Mouse (Mus musculus) left cerebral cortex, adult 8-10 months (tissue): Measurements from ENCODE around the gene Smarca4. TPM values are rescaled to one million over a fixed set of nuclear protein-coding genes. Genes with fewer than 3 reads are reported as not detected.
A peak's percentile ranks its signal among the peaks of the same experiment; 100 is the strongest.
"Not testable (repeated sequence)": the region's sequence is repeated elsewhere in the genome, so short reads cannot be mapped to it uniquely, and the experiment has no call there.

Experiments
- DNase-seq, 2 experiments: peaks; one replicate each; pipeline ENCODE4 v3.0.0; 2022; ENCODE audit warnings: low spot score in 2 of 2
- total RNA-seq, 4 experiments: library from RNA; stranded (reverse); gene quantifications; 2 replicates each; pipeline ENCODE4 v1.2.4; 2022

The Smarca4 gene
- total RNA-seq, 4 experiments from 2014 or later = 96.5 to 103 (median 99.6) TPM

DNA sequence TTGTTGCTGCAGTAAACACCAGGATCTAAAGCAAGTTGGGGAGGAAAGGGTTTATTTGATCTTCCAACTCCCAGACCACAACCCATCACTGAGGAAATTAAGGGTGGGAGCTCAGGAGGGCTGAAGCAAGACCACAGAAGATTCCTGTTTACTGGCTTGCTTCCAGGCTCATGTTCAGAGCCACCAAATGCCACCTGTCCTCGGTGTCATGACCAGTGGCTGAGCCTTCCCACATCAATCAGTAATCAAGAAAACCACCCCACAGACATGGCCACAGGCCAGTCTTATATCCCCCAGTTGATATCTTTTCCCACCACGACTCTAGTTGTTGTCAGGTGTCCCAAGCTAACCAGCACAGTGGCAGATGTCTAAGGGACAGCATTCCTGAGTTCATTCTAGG lies 37.3 kb downstream of the Smarca4 start:
- no peak for DNase-seq

DNA sequence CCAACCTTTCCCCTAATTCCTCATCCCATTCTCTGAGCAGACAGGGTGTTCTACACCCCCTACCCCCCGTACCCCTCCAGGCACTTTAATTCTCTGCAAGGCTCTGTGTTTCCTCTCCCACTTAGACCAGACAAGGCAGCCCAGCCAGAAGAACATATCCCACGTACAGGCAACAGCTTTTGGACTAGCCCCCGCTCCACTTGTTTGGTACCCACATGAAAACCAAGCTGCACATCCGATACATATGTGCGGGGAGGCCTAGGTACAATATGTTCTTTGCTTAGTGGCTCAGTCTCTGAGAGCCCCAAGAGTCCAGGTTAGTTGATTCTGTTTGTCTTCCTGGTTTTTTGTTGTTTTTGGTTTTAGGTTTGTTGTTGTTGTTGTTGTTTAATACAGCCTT lies 46.1 kb downstream of the Smarca4 start:
- no peak for DNase-seq

DNA sequence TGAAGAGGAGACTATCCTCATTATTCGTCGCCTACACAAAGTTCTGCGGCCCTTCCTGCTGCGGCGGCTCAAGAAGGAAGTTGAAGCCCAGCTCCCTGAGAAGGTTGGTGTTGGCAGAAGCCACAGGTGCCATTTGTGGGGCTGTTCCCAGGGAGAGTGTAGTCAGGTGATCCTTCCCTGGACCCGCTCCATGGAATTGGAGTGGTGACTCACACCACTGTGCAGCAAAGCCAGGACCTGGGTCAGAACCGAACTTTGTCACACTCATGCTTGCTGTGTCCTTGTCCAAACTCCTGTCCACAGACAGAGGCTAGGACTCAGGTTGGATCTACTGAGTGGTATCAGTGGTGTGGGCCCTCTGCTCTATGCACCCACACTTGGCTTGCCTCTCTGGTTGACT lies 53.0 kb downstream of the Smarca4 start:
- no peak for DNase-seq

DNA sequence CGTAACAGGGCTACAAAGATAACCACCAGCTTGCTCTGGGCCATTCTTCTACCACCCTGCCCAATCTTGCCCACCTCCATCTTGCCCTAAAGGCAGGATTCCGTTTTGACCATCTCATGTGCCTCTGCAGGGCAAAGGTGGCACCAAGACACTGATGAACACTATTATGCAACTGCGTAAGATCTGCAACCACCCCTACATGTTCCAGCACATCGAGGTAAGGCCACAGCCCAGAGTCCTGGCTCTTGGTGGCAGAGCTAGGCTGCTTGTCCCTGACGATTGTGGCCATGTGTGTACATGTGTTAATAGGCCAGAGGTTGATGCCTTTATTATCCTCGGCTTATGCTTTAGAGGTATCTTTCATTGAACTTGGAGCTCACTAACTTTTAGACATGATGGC lies 54.4 kb downstream of the Smarca4 start:
- no peak for DNase-seq

DNA sequence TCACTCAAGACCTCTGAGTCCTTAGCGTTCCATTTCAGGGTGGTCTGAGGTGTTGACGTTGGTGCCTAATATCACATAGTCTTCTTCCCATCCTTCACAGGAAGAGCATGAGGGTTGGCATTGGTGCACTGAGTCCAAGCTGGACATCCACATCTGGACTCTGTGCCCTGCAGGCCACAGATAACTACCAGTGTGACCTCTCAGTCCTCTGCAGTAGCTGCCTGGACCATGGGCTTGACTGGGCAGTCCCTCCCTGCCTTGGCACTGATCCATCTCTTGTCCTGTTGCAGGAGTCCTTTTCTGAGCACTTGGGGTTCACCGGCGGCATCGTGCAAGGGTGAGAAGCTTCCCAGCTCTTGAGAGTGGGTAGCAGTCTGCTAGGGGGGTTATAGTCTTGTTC lies 55.8 kb downstream of the Smarca4 start:
- DNase-seq = no peak

DNA sequence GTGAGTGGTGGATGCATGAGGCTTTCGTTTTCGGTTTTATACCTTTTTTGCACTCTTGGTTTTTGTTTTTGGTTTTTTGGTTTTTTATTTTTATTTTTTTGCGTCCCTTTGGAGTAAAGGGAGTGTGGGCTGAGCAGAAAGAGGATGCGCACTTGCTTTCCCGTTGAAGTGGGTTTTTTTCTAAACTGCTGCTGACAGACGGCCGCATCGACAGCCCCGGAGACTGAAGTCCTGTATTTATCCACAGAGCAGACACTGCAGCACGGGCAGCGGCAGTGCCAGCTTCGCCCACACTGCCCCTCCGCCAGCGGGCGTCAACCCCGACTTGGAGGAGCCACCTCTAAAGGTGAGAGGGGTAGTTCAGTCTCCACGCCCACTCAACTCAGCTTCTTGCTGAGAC lies 61.7 kb downstream of the Smarca4 start:
- no peak for DNase-seq

DNA sequence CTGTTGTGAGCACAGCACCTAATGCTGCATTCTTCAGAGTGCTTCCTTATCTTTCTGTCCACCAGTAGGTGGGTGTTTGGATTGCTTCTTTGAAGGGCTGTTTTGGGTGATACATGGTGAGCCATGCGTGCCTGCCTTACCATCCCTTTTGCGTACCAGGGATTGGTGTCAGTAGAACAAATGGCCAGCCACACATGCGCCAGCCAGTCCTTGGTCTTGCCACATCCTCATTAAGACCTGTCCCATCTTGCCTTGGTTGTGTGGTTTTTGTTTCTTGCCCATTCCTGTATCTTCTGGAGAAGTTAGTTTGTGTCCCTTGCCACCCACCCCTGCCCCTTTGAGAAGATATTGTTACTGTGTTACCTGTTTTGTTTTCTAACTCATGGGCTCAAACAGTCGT lies 64.5 kb downstream of the Smarca4 start:
- no peak for DNase-seq

DNA sequence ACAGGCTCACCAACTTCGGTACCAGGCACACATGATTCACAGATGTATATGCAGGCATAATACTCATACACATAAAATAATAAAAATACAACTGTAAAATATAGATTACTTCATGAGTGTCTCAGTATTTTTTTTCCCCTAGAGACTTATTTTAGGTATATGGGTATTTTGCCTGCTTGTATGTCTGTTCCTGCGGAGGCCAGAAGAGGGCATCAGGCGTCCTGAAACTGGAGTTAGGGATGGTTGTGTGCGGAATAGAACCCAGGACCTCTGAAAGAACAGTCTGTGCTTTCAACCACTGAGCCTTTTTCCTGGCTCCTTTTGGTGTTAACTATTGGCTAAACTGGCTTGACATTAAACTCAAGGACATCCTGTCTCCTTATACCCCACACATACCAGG lies 66.9 kb downstream of the Smarca4 start:
- DNase-seq = no peak

DNA sequence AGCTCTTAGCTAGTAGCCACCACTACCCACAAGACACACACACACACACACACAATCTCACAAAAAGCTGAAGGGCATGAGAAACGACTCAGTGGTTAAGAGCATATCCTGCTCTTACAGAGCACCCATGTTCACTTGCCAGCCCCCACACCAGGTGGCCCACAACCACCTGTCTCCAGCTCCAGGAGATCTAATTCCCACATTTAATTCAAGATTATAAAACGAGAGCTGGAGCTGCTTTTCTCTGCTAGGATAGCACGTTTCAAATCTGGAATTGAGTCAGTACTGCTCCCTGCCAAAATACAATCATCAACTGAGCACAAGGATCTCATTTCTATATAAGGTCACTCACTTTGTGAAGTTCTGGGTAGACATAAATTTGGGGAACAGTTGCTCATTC lies 67.9 kb downstream of the Smarca4 start:
- peak in 1 of 2 experiments; percentile 50 for DNase-seq

DNA sequence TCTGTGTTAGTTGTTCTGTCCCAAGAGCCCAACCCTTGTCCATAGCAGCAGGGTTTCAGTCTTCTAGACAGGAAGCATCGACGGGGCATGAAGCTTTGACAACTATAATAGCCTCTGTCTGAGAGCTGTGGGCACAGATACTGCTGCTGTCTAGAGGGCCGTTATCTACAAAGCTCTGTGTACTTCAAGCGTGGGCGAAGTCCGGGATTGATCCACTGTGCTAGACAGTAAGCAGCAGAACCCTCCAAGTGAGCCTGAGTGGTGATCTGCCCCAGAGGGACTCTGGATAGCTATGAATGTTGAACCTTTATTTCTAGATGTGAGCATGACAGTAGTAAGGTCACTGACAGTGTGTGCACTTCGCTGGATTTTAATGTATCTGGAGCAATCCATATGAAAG lies 72.6 kb downstream of the Smarca4 start:
- DNase-seq = no peak

DNA sequence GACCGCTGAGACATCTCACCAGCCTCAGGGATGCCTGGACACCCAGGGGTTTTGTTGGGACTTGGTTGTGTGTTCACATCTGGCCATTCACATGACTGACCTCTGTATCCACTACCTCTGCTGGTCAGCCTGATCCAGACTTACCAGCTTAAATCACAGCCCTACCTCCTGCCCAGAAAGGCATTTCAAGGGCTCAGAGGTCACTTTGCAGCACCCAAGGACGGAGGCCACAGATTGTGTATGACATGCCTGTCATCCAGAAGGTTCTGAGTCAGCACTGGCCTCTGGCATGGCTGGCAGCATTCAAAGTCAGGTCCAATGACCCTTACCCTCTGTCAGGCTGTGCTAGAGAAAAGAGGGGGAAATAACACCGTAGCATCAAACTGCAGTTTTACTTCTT lies 74.1 kb downstream of the Smarca4 start:
- DNase-seq = no peak

DNA sequence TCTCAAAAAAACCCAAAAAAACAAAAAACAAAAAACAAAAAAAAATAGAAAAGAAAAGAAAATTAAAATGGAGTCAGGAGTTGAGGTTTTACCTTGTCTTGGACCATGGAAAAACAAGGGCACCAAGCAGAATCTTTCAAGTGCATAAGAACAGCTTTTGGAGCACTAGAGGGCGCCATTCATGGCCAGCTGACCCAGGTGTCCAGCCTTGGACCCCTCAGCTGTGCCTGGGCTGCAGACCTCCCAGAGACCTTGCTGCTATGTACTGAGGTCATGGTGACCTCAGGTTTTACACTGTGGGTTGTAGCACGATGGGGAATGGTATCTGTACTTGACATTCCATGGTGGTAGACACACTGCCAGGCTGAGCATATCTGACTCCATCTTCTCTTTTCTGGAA lies 75.9 kb downstream of the Smarca4 start:
- no peak for DNase-seq

DNA sequence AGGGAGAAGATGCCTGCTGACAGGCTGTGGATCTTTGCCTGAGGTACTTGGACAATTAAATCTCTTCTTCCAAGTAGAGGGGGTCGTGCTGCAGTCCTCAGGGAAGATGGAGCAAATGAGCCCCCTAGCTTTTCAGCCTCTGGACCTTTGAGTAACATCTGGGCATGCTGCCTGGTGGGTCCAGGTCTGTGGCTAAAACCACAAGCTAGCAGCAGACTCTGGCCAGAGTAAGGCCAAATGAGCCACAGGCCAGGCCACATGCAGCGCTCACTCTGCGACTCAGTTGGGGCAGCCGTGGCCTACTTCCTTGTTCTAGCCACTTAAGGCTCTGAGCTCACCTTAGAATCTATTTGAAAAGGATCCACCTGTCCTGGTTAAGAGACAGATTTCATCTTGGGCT lies 76.5 kb downstream of the Smarca4 start:
- no peak for DNase-seq

DNA sequence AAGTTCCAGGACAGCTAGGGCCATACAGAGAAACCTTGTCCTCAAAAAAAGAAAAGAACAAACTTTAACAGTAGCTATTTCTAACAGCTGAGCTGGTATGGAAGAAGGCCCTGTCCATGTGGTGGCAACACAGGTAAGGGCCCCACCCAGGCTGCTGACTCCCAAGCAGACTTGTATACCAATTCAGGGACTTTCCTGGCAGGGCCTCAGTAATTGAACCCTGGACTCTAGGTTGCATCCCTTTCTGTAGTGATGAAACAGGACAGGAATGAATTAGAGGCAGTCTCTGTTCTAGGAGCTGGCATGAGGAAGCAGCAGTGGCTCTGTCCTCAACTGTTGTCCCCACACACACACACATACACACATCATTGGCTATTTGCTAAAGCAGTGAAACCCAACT lies 78.1 kb downstream of the Smarca4 start:
- DNase-seq = no peak

DNA sequence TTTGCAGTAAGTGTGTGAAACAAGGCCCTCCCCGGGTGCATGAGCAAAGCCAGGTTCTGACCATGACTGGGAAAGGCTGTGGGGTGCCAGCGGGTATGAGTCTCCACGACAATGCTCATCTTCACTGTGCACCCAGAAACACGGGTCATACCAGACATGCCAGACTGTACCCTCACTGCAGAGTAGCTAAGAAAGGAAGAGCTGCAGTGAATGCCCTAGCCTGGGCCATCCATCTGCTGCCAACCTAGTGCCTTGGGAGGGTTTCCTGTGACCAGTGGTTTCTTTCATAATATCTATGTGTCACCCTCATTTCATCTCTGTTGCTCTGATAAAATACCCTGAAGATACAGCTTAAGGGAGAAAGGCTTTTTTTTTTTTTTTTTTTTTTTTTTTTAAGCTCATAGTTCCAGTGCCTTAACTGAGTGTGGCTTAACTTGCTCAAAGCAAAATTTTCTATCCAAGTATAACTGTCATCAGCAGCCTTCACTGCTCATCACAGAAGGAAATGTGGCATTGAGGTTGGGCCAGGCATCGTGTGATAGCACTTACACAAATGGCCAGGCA lies 79.3 kb downstream of the Smarca4 start:
- no peak for DNase-seq

DNA sequence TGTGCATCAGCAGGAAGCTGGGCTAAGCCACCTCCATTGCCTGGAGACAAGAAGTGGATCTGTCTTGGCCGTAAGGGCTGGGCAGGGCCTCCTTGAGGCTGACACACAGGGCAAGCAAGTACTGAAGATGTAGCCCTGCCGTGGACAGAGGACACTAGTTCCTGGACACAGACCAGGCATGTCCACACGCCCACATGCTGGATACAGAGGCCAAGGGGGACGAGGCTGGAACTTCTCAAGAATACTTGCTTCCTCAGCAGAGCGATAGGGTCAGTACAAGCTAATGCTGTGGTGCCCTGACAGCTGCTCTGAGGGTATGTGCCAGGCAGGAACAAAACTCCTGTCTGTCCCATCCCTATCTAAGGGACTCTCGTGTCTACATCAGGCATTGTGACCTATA lies 81.2 kb downstream of the Smarca4 start:
- DNase-seq = no peak

DNA sequence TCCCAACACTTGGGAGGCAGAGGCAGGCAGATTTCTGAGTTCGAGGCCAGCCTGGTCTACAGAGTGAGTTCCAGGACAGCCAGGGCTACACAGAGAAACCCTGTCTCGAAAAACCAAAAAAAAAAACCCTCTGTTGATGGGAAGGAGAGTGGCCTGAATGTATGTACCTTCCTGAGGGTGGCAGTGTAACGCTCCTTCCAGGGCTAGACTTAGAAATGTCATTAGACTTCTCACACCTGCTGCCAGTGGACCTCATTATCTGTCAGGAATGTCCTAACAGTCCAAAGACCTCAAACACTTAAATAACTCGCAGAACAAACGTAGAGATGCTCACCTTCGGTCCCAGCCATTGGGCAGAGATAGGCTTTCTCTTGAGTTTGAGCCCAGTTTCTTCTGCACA lies 83.3 kb downstream of the Smarca4 start:
- DNase-seq = not testable (repeated sequence)

DNA sequence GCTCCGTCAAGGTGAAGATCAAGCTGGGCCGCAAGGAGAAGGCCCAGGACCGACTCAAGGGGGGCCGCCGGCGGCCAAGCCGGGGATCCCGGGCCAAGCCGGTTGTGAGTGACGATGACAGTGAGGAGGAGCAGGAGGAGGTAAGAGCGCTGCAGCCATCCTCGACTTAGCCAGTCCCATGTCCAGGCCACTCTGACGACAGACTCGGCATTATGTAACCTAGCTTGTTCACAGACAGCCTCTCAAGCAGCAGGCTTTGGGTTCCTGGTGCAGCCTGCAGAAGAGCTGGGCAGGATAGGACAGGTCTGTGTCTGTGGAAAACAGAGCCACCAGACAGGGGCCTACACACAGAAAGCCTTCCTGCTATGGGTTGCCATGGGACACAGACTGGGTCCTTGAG lies 85.1 kb downstream of the Smarca4 start:
- peak in 1 of 2 experiments; percentile 45 for DNase-seq

DNA sequence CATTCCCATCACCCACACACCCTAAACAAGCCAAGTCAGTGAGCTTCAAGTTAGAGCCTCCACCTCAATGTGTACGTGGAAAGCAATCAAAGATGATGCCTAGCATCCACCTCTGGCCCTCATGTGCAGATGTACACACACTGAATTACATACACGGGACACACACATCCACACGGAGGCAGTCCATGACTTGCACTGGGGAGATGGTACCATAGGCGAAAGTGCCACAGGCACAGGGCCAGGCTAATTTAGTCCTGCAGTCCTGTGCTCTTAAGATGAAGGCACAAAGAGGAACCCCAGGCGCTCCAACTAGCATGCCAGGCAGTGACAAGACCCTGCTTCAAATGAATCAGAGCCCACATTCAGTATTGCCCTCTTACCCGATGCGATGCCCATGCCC lies 87.5 kb downstream of the Smarca4 start:
- DNase-seq = no peak

DNA sequence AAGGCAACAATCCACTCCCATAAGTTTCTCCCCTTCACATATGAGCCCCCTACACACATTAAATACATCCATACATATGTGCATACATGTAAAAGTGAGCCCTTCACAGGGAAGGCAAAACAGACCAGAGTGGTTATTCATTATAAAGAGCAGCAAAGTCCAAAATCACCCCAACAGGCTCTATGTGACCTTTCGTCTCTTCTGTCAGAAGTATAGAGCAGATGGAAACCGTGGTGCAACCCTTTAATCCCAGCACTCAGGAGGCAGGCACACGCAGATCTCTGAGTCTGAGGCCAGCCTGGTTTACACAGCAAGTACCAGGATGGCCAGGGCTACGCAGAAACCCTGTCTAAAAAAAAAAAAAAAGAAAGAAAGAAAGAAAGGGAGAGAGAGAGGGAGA lies 90.1 kb downstream of the Smarca4 start:
- DNase-seq = no peak

DNA sequence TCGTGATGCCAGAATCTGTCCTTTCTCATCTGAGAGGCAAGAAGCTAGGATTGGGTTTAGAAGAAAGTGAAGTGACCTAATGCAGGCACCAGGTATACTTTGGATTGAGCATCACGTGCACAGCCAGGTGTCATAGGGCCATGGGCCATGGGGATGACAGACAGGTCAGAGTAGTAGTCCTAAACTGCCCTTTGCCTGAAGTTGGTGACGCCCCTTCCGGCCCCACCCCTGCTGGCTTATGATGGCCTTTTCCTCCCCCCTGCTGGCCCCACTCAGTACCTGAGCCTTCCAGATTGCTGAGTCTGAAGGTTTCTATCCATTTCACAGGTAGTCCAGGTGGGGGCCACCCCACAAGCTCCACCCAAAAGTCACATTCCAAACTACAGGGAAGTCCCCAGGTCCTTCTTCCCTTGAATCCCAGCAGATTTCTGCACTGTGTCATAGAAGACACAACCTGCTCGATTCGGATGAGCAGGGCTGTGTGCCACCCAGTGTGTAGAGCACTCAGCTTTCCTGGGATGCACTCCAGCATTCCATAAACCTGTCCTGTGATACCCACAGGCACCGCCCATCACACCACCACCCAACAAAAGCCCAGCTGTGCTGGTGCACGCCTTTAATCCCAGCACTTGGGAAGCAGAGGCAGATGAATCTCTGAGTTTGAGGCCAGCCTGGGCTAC lies 90.8 kb downstream of the Smarca4 start:
- DNase-seq = no peak

DNA sequence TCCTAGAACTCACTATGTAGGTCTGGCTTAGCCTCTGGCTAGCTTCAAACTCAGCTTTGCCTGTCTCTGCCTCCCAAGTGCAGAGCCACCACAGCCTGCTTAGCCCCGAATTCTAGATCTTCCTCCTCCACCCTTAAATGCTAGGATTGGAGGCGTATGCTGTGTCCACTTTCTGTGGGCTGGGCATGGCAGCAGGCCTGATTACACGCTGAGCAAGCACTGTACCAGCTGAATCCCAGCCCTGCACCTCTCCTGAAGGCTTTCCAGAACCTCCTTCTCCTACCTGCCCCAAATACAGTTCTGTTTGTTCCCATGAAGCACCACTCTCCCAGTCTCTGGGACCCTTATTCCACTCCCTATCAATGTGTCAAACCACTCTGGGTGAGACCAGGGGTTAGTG lies 93.4 kb downstream of the Smarca4 start:
- no peak for DNase-seq

DNA sequence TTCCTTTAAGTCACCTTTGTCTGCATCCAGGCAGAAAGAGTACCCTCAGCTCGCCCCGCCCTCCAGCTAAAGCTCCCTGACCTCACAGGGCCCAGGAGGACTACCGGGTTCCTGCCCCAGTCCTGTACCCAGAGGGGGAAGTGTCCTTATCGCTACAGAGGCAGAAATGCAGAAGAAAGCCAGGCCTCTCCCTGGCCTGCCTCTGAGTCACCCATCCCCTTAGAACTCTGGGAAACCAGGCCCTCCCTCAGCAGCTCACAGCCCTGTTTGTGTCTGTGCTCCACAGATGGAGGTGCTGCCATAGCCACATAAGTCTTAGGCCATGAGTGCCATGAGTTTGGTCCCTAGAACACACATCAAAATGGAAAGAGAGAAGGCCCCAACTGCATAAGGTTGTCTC lies 99.3 kb downstream of the Smarca4 start:
- DNase-seq = no peak

DNA sequence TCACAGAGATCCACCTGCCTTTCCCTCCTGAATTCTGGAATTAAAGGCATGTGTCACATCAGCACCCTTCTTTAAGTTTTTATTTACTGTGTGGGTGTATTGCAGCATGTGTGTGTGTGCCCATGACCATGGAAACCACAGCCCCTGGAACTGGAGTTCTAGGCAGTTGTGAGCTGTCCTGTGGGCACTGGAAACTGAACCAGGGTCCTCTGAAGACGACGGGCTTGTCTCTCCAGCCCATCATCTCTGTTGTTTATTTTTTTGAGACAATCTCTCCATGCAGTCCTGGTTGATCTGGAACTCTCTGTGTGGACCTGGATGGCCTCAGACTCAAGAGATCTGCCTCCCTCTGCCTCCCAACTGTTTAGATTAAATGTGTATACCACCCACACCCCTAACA lies 101.0 kb downstream of the Smarca4 start:
- no peak for DNase-seq
